Mouse (Mus musculus) bone marrow, adult 2 months (tissue): ENCODE data around the gene Rab5c. TPM values are rescaled to one million over a fixed set of nuclear protein-coding genes. Genes with fewer than 3 reads are reported as not detected.

Source experiments
- H3K27ac ChIP-seq: fragments of 200-500 bp; 2 replicates; pipeline ENCODE4 v1.5.1; 2012; ENCODE audit warnings: low read depth, mild to moderate bottlenecking, control low read depth, inconsistent platforms, low read length; ENCODE audit not compliant: control insufficient read depth, poor library complexity, insufficient read depth
- H3K4me1 ChIP-seq: fragments of 200-500 bp; 2 replicates; pipeline ENCODE4 v1.6.1; 2011; ENCODE audit warnings: low read length; ENCODE audit not compliant: control insufficient read depth, insufficient read depth
- H3K4me3 ChIP-seq: fragments of 200-500 bp; replicated peaks from 2 replicates; pipeline ENCODE3; 2011; ENCODE audit warnings: mild to moderate bottlenecking, low read depth, low read length, control low read depth; ENCODE audit not compliant: control insufficient read depth
- CTCF ChIP-seq: fragments of 200-500 bp; IDR thresholded peaks from 2 replicates; pipeline ENCODE4 v1.5.1; 2011; ENCODE audit warnings: low read length, control low read depth; ENCODE audit not compliant: control insufficient read depth, insufficient read depth
- POLR2A ChIP-seq: fragments of 200-500 bp; IDR thresholded peaks from 2 replicates; pipeline ENCODE4 v1.6.1; 2011; ENCODE audit warnings: low read depth, mild to moderate bottlenecking, control low read depth, low read length, borderline replicate concordance; ENCODE audit not compliant: control insufficient read depth
- WGBS: fragments of 180-500 bp; shearing (Covaris S2); methylation state at CpG from one replicate; pipeline ENCODE4 v1.1.7; 2018; 5-methylcytosine and 5-hydroxymethylcytosine counted together
- polyA plus RNA-seq: library from polyadenylated mRNA; stranded (reverse); fragments of >200 nt; gene quantifications from 2 replicates; pipeline ENCODE4 v1.2.4, GENCODE M21; 2011; ENCODE audit warnings: low replicate concordance; ENCODE audit not compliant: missing spikeins, insufficient read depth, insufficient read length

The Rab5c gene
- polyA plus RNA-seq, 1 experiment: 126 TPM

DNA sequence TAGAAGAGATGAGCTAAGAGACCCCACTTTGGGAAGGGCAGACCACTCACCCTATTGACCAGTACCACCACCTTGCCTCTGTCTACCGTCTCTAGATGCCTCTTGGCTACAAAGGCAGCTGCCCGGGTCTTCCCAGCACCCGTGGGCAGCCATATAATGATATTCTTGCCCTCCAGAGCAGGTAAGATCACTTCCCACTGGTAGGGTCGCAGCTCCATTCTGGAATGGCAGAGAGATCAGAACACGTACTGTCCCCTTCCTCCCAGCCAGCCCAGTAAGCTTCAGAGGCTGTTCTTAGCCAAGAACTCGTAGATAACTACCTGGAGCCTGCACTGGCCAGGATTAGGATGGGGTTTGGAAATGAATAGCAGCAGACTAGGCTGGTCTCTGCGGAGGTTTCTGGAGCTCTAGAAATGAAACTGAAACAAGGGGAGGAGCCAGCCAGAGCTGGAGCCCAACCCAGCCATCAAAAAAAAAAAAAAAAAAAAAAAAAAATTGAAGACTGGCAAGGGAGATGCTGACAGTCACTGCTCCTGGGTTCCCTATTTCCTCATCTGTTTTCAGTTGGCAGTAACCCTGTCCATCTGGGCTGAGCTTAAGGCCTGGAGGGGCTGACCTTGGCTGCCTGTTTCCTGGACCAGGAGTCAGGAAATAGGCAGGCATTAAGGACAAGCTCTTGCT, 34.0 kb downstream of the Rab5c start, which contains the start of gene Dhx58:
Dhx58 (minus strand) TSS at position 421 of the 681 bp plus-strand sequence.
- peak within 1 kb of the TSS; percentile 87 for H3K4me3 ChIP-seq
- H3K27ac ChIP-seq: peak within 1 kb of the TSS; percentile 71
- TF ChIP-seq CTCF: no peak
- no peak for TF ChIP-seq POLR2A
- peaks cover 5% of the 10 kb centered on the region; the same call in 1 of the 2 replicates for H3K4me1 ChIP-seq
- WGBS: 2% methylated on average over 7 of the region's 7 CpGs

DNA sequence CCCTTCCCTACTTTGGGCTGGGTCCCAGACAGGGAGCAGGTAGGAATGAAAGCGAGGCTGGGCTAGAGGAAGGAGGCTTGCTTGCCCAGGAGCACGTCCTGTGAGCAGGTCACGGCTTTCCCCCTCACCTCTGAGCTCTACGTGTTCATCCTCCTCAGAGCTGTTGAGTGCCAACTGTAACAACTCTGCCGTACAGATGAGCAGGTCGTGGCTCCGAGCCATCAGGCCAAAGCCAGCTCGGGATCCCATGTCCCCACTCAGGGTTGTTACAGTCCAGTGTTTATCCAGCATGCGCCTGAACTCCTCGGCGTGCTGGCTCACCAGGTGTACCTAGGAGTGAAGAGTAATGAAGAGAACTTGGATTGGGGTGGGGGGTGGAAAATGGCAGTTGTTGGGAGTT, 34.6 kb downstream of the Rab5c start:
- WGBS: 6% methylated on average over 11 of the region's 11 CpGs
- Histone ChIP-seq H3K4me1 (peaks cover 5% of the 10 kb centered on the region; the same call in 1 of the 2 replicates), H3K27ac (peak overlapping the region; percentile 40), H3K4me3 (peak overlapping the region; percentile 87)
- TF ChIP-seq CTCF (no peak), POLR2A (0 out of 2 replicates have a peak, but pooled peaks have one; percentile 35)

DNA sequence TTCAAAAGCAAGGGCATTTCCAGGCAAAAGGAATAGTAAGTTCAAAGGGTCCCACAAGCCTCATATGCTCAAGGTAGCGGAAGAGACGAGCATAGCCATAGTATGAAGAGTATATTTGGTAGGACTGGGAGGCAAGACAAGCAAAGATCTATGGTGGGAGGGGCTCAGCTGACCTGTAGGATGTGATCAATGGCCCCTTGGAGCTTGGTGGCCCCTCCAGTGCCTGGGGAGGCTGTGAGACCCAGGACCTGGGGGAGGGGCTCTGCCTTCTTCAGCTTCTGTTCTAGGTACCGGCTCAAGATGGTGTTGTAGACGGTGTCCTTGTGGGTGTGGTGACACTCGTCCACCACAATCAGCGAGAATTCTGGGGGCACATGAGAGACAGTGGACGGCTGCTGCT, 35.1 kb downstream of the Rab5c start:
- TF ChIP-seq CTCF (no peak), POLR2A (no peak)
- WGBS: 3% methylated on average over 7 of the region's 7 CpGs
- peak overlapping the region; percentile 87 for H3K4me3 ChIP-seq
- peak overlapping the region; percentile 40 for H3K27ac ChIP-seq
- H3K4me1 ChIP-seq: peaks cover 5% of the 10 kb centered on the region; the same call in 1 of the 2 replicates

DNA sequence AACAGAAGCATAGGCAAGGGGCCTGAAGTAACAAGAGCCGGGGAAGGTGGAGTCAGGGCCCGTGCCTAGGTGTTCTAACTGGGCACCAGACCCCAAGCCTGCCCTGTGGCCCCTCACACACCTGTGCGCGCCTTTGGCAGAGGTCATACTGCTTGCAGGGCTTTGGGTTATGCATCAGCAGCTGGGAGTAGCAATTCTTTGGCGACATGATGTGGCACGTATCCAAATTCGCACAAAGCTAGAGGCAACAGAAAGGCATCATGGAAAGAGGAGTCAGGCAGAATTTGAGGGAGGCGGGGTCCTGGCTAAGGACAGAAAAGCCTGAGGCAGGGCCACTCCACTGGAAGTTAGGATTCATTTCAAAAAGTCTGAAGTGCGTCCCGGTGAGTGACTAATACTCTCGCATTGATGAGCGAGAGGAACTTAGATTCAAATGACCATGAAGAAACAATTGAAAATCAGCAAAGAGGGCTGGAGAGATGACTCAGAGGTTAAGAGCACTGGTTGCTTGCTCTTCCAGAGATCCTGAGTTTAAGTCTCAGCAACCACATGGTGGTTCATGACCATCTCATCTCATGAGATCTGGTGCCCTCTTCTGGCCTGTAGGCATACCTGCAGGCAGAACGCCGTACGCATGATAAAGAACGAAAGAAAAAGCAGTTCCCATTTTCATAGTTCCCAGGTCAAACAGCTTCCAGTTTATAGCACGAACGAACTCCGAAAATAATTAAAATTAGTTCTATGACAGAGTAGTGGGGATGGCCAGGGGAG, 35.7 kb downstream of the Rab5c start:
- 50% methylated on average over 19 of the region's 19 CpGs for WGBS
- Histone ChIP-seq H3K4me1 (peaks cover 5% of the 10 kb centered on the region; the same call in 1 of the 2 replicates), H3K4me3 (peak overlapping the region; percentile 87), H3K27ac (peak overlapping the region; percentile 40; the same call in 1 of the 2 replicates)
- TF ChIP-seq CTCF (peak; percentile 98), POLR2A (no peak)

DNA sequence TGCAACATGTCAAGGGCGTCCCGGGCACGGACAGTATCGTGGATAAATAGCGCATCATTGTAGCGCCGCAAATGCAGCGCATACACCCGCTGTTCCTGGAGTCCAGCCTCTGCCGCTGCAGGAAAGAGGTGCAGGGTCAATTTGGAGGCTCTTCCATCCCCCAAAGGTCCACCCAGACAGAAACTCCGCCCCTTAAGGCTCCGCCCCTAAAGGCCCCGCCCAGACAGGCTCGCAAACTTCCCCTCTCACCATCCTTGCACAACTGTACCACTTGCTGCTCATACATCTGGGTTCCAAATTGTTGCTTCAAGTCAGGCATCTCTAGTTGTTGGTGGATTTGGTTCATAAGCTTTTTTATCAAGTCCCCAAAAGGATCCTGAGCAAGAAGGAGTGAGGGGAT, 36.7 kb downstream of the Rab5c start:
- TF ChIP-seq POLR2A: no peak
- H3K4me1 ChIP-seq: peaks cover 5% of the 10 kb centered on the region; the same call in 1 of the 2 replicates
- H3K4me3 ChIP-seq: peak overlapping the region; percentile 87
- 36% methylated on average over 14 of the region's 14 CpGs for WGBS
- no peak overlapping the region; the same call in 1 of the 2 replicates for H3K27ac ChIP-seq

DNA sequence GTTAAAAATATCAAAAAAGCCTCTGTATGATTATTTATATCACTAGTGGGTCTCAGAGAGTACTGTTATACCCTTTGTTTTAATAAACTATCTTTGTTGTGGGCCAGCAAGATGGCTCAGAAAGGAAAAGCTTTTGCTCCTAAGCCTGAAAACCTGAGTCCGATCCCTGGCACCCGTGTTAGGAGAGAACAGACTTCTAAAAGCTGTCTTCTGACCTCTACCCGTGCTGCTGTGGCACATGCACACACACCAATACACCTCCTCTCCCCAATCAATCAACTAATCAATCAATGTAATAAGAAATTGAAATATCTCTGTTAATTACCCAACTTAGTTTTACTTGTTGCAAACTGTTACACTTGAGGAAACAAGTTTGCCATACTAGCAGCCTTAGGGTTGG, 37.3 kb downstream of the Rab5c start:
- no peak for TF ChIP-seq CTCF
- no peak for TF ChIP-seq POLR2A
- H3K4me1 ChIP-seq: peaks cover 5% of the 10 kb centered on the region; the same call in 1 of the 2 replicates
- H3K27ac ChIP-seq: no peak overlapping the region
- no peak overlapping the region for H3K4me3 ChIP-seq
- WGBS: 92% methylated on average over 3 of the region's 3 CpGs

DNA sequence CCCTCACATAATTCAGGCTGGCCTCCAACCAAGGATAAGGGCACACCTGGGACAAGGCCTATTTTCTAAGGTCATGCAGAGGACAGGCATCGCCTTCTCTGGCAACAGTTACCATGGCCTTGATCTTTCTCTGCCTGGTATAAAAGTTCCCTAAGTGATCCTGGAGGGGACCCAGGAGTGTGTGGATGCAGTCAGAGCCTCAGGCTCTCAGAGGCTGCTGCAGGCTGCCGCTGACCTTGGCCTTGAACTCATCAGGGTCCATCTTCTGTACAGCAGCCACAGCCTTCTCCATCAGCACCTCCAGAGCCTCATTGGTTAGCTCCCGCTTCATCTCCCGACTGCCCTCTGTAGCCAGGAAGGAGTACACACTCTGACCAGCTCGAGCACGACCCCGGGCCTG, 40.1 kb downstream of the Rab5c start:
- H3K4me1 ChIP-seq: peaks cover 3% of the 10 kb centered on the region; the same call in 1 of the 2 replicates
- H3K4me3 ChIP-seq: no peak overlapping the region
- WGBS: 91% methylated on average over 7 of the region's 7 CpGs
- no peak overlapping the region for H3K27ac ChIP-seq
- TF ChIP-seq CTCF: no peak
- TF ChIP-seq POLR2A: no peak

DNA sequence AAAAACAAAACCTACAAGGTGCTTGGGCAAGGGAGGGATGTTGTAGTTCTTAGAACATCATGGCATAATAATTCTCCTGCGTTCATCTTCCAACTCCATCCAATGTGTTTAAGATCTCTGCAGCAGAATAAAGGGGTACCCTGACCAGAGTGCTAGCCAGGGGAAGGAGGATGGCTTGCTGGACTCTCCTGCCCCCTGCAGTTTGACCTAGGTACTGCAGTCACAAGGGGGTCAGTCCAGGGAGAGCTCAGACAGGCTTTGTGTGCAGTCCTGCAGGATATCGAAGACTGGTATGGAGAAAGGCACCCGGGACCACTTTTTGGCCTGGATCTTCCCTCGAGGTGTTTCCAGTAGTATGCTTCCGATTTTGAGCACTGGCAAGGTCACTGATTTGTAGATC, 43.1 kb downstream of the Rab5c start:
- Histone ChIP-seq H3K27ac (no peak overlapping the region), H3K4me1 (no peaks in the 10 kb centered on the region), H3K4me3 (no peak overlapping the region)
- TF ChIP-seq POLR2A (no peak), CTCF (peak; percentile 94)
- WGBS: 38% methylated on average over 5 of the region's 5 CpGs
